Mouse (Mus musculus): ENCODE results near the gene Eps8l3.

Gene Eps8l3

GRCm38 (mm10) chr3:107877005-107877404 lies at the start of gene Eps8l3:
Gene Eps8l3, plus strand, starts transcription at chr3:107877229.
- Histone ChIP-seq H3K9me3 (ENCODE audit: low read length) (no peaks in the 10 kb centered on the region), H3K27me3 (ENCODE audit: insufficient read depth, low read length) (peaks cover 57% of the 10 kb centered on the region), H3K4me1 (replicated peaks; ENCODE audit: low read depth, low read length) (peaks cover 9% of the 10 kb centered on the region), H3K36me3 (ENCODE audit: insufficient read depth, low read length) (no peaks in the 10 kb centered on the region), H3K4me3 (replicated peaks; ENCODE audit: low read length) (no peak within 1 kb of the TSS)
- TF ChIP-seq POU5F1 (IDR thresholded peaks at IDR 0.05; ENCODE audit: borderline replicate concordance, low read length) = no peak
- no peak for TF ChIP-seq CTCF (conservative IDR thresholded peaks at IDR 0.05; ENCODE audit: low read length)
- no peak for TF ChIP-seq NANOG (IDR thresholded peaks at IDR 0.05; ENCODE audit: borderline replicate concordance, low read length)

GRCm38 (mm10) chr3:107827873-107828405 lies 49.1 kb upstream of the Eps8l3 start:
- H3K27me3 ChIP-seq (ENCODE audit: insufficient read depth, low read length) = peaks cover 50% of the 10 kb centered on the region
- no peaks in the 10 kb centered on the region for H3K9me3 ChIP-seq (ENCODE audit: low read length)
- H3K4me1 ChIP-seq (replicated peaks; ENCODE audit: low read depth, low read length) = peaks cover 77% of the 10 kb centered on the region
- H3K4me3 ChIP-seq (replicated peaks; ENCODE audit: low read length) = no peak overlapping the region
- TF ChIP-seq NANOG (IDR thresholded peaks at IDR 0.05; ENCODE audit: borderline replicate concordance, low read length) (no peak), POU5F1 (IDR thresholded peaks at IDR 0.05; ENCODE audit: borderline replicate concordance, low read length) (no peak), CTCF (conservative IDR thresholded peaks at IDR 0.05; ENCODE audit: low read length) (no peak)
- no peaks in the 10 kb centered on the region for H3K36me3 ChIP-seq (ENCODE audit: insufficient read depth, low read length)

- no peak for TF ChIP-seq CTCF (conservative IDR thresholded peaks at IDR 0.05; ENCODE audit: low read length)
- TF ChIP-seq POU5F1 (IDR thresholded peaks at IDR 0.05; ENCODE audit: borderline replicate concordance, low read length) = no peak
- TF ChIP-seq NANOG (IDR thresholded peaks at IDR 0.05; ENCODE audit: borderline replicate concordance, low read length) = no peak
- Histone ChIP-seq H3K9me3 (ENCODE audit: low read length) (no peaks in the 10 kb centered on the region), H3K4me3 (replicated peaks; ENCODE audit: low read length) (no peak overlapping the region), H3K27me3 (ENCODE audit: insufficient read depth, low read length) (peaks cover 50% of the 10 kb centered on the region), H3K4me1 (replicated peaks; ENCODE audit: low read depth, low read length) (peaks cover 78% of the 10 kb centered on the region), H3K36me3 (ENCODE audit: insufficient read depth, low read length) (no peaks in the 10 kb centered on the region)
Observed at GRCm38 (mm10) chr3:107828518-107828917, 48.5 kb upstream of the Eps8l3 start.

- Histone ChIP-seq H3K4me1 (replicated peaks; ENCODE audit: low read depth, low read length) (peaks cover 78% of the 10 kb centered on the region), H3K4me3 (replicated peaks; ENCODE audit: low read length) (no peak overlapping the region), H3K36me3 (ENCODE audit: insufficient read depth, low read length) (no peaks in the 10 kb centered on the region), H3K27me3 (ENCODE audit: insufficient read depth, low read length) (peaks cover 50% of the 10 kb centered on the region), H3K9me3 (ENCODE audit: low read length) (no peaks in the 10 kb centered on the region)
- TF ChIP-seq CTCF (conservative IDR thresholded peaks at IDR 0.05; ENCODE audit: low read length) = no peak
- no peak for TF ChIP-seq NANOG (IDR thresholded peaks at IDR 0.05; ENCODE audit: borderline replicate concordance, low read length)
- no peak for TF ChIP-seq POU5F1 (IDR thresholded peaks at IDR 0.05; ENCODE audit: borderline replicate concordance, low read length)
Observed at GRCm38 (mm10) chr3:107828997-107829396, 48.0 kb upstream of the Eps8l3 start.

GRCm38 (mm10) chr3:107829625-107830024 lies 47.4 kb upstream of the Eps8l3 start:
- Histone ChIP-seq H3K4me1 (replicated peaks; ENCODE audit: low read depth, low read length) (peaks cover 78% of the 10 kb centered on the region), H3K27me3 (ENCODE audit: insufficient read depth, low read length) (peaks cover 50% of the 10 kb centered on the region), H3K36me3 (ENCODE audit: insufficient read depth, low read length) (no peaks in the 10 kb centered on the region), H3K9me3 (ENCODE audit: low read length) (no peaks in the 10 kb centered on the region), H3K4me3 (replicated peaks; ENCODE audit: low read length) (peak overlapping the region; percentile 43; the same call in 1 of the 2 replicates)
- TF ChIP-seq POU5F1 (IDR thresholded peaks at IDR 0.05; ENCODE audit: borderline replicate concordance, low read length) (no peak), NANOG (IDR thresholded peaks at IDR 0.05; ENCODE audit: borderline replicate concordance, low read length) (no peak), CTCF (conservative IDR thresholded peaks at IDR 0.05; ENCODE audit: low read length) (no peak)

GRCm38 (mm10) chr3:107831875-107832554 lies 45.0 kb upstream of the Eps8l3 start:
- Histone ChIP-seq H3K4me1 (replicated peaks; ENCODE audit: low read depth, low read length) (peaks cover 70% of the 10 kb centered on the region), H3K9me3 (ENCODE audit: low read length) (0 out of 2 replicates have a peak, but pooled peaks cover 6% of the 10 kb centered on the region), H3K36me3 (ENCODE audit: insufficient read depth, low read length) (no peaks in the 10 kb centered on the region), H3K4me3 (replicated peaks; ENCODE audit: low read length) (no peak overlapping the region), H3K27me3 (ENCODE audit: insufficient read depth, low read length) (peaks cover 41% of the 10 kb centered on the region)
- TF ChIP-seq POU5F1 (IDR thresholded peaks at IDR 0.05; ENCODE audit: borderline replicate concordance, low read length) (no peak), NANOG (IDR thresholded peaks at IDR 0.05; ENCODE audit: borderline replicate concordance, low read length) (no peak), CTCF (conservative IDR thresholded peaks at IDR 0.05; ENCODE audit: low read length) (no peak)

GRCm38 (mm10) chr3:107832645-107833044 lies 44.4 kb upstream of the Eps8l3 start:
- Histone ChIP-seq H3K4me3 (replicated peaks; ENCODE audit: low read length) (peak overlapping the region; percentile 17; the same call in 1 of the 2 replicates), H3K27me3 (ENCODE audit: insufficient read depth, low read length) (peaks cover 37% of the 10 kb centered on the region), H3K9me3 (ENCODE audit: low read length) (0 out of 2 replicates have a peak, but pooled peaks cover 6% of the 10 kb centered on the region), H3K36me3 (ENCODE audit: insufficient read depth, low read length) (no peaks in the 10 kb centered on the region), H3K4me1 (replicated peaks; ENCODE audit: low read depth, low read length) (peaks cover 68% of the 10 kb centered on the region)
- TF ChIP-seq NANOG (IDR thresholded peaks at IDR 0.05; ENCODE audit: borderline replicate concordance, low read length) (no peak), POU5F1 (IDR thresholded peaks at IDR 0.05; ENCODE audit: borderline replicate concordance, low read length) (no peak), CTCF (conservative IDR thresholded peaks at IDR 0.05; ENCODE audit: low read length) (no peak)

GRCm38 (mm10) chr3:107833370-107833769 lies 43.7 kb upstream of the Eps8l3 start:
- Histone ChIP-seq H3K27me3 (ENCODE audit: insufficient read depth, low read length) (peaks cover 30% of the 10 kb centered on the region), H3K9me3 (ENCODE audit: low read length) (0 out of 2 replicates have a peak, but pooled peaks cover 6% of the 10 kb centered on the region), H3K36me3 (ENCODE audit: insufficient read depth, low read length) (no peaks in the 10 kb centered on the region), H3K4me3 (replicated peaks; ENCODE audit: low read length) (0 out of 2 replicates have a peak overlapping the region, but pooled peaks have one; percentile 17), H3K4me1 (replicated peaks; ENCODE audit: low read depth, low read length) (peaks cover 62% of the 10 kb centered on the region)
- TF ChIP-seq CTCF (conservative IDR thresholded peaks at IDR 0.05; ENCODE audit: low read length) (no peak), NANOG (IDR thresholded peaks at IDR 0.05; ENCODE audit: borderline replicate concordance, low read length) (no peak), POU5F1 (IDR thresholded peaks at IDR 0.05; ENCODE audit: borderline replicate concordance, low read length) (no peak)

All from E14TG2a.4 (cell line).